Mouse (Mus musculus) central nervous system, embryonic 14 days (tissue): ENCODE data around the gene Gm21988. TPM values are rescaled to one million over a fixed set of nuclear protein-coding genes. Genes with fewer than 3 reads are reported as not detected.

Experiments used
- polyA plus RNA-seq: library from polyadenylated mRNA; depleted of rRNA; stranded (reverse); fragments of >200 nt; gene quantifications from 2 replicates; pipeline ENCODE4 v1.2.3, GENCODE M21; 2012; rRNA removed

Gene Gm21988
- 15.3 and 17.5 TPM in 2 replicates for polyA plus RNA-seq

DNA sequence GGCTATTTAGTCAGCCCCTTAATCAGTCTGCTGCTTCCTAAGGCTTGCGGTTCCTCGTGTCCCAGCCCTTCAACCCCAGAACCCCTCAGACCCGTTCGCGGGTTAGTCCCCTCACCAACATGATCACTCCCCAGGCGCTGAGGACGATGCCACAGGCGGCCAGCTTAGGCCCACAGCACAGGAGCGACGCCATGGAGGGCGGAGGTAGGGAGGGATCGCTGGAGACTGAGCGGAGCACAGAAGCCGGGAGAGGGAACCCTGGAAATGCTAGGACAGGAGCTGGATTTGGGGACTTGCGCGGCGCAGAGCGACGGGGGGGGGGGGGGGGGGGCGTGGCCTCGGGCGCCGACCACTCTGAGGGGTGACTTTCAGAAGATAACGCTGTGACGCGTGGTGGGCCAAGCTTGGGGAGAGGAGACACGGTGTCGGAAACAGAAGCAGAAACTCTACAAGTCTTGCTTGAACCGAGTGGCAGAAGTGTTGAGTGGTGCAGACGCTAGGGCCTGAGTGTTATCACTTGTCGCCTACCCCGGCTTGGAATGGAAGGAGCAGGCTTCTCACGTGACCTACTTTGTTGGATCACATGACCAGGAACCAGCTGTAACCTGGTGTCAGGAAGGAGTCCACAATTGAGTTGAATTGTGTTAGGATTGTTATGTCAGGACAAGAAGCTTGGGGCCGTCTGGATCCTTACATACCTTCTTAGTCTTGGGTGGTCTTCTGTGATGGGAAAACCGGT is at the start of gene Gm21988, which contains the start of gene Rnasek:
Gene Gm21988 (minus strand): TSS at position 290 of the 739 bp plus-strand sequence.
Gene Rnasek (minus strand): TSS at position 302 of the 739 bp plus-strand sequence.

DNA sequence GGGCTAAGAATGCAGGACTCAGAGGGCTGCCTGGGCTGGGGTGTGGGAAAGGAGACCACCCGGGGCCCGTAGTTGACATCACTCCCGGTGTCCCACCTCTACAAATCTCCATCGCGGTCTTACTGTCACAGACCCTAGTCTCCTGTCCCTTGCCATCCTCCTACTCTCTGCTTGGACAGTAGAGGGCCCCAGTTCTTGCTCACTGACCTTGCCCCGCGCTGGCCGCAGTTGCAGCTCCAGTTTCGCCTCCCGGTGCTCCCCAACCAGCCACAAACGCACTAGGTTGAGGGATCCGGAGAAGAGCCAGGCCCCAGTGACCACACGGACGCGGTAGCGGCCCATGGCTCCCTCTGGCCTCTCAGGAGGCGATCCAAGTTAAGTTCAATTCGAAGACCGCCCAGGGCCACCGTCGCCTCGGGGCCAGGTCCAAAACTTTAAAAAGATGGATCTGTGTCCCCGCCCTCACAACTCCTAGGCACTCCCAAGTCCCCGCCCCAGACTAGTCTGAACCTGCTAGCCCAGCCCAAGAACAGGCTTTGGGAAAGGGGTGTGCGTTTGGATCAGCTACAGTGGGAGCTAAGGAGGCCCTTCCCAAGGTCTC is 15.4 kb upstream of the Gm21988 start, which contains the start of gene Alox12:
Gene Alox12 (minus strand): TSS at position 423 of the 601 bp plus-strand sequence.

DNA sequence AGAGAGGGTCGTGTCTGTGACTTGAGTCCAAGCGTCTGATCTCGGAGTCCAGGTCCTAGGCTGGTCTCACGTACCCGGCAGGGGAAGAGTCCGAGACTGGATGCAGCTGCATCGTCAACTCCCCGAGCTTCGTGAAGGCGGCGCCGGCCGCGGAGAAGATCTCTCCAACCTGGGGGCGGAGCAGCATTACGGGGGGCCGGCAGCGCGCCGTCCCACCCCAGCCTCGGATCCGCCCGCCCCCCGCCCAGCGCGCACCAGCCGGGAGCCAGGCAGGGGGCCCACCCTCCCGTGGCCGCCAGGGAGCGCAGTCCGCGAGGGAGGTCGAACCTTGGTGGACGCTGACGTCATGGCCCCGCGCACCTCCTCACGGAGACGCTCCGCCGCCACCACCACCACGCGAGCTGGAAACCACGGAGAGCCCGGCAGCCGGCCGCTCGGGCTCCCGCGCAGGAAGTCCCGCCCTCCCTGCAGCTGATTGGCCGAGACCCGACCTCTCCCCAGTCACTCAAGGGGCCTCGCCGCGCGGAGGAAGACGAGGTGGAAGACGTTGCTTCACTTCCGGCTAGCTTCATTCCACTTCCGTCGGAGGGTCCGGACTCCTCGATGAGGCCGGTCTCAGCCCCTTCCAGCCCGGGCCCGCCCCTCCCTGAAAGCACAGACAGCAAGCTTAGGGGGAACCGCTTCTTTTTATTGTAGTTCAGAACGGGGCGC is 2.0 kb downstream of the Gm21988 start, which contains the start of gene 0610010K14Rik:
Gene 0610010K14Rik (minus strand): TSS at position 458 of the 711 bp plus-strand sequence.

DNA sequence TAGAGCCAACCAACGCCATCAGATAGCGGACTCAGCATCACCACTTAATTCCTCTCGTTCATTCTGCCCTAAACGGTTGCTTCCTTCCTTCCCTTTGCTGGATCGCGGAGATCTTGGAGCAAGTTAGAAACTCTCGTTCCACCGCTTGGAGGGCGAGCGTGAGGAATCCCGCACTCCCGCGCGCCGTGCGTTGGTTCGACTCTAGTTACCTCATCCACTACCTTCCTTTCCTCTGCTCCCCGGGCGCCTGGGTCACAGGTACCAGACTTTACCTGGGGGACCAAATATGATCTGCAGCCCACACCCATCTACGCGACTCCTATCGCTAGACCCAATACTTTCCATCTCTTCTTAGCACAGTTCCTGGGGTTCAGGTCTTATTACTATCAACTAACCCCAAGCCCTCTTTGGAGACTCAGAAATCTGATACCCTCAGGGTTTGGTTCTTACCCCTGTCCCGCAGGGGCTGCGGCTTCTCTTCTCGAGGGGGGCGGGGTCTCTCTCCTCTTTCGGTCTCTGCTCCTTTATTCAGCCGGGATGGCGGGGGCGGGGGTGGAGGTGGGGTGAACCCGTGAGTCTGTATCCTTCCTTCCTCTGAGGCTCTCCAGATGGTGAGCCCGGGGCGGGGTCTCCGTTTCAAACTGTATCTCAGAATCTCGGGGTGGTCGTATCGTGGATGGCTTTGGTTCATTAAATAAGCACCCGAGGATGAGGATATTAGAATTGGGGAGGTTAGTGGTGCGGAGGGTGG is 10.2 kb downstream of the Gm21988 start, which contains the start of gene Bcl6b:
Gene Bcl6b (minus strand): TSS at position 539 of the 751 bp plus-strand sequence.

GRCm38 (mm10) chr11:70220731-70221602 is 18.7 kb downstream of the Gm21988 start, which contains the start of gene Slc16a13:
TSS of gene Slc16a13 (minus strand) at chr11:70221064.

DNA sequence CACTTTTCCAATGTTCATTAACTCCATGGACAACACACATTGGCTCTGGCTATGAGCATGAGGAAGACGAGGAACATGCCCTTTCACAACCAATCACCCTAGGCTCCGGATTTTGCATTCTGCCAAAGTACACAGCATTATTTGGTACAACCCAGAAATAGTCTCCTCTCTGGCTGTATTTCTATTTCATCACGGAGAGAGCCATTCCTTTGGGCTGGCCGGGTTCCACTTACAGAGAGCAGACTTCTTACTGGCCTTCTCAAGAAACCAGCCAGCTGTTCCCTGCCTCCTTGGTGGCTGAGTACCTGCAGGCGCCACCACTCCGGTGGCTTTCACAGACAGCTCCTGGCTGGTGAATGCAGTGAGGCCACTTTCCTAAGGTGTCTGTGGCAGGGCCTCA is 27.2 kb downstream of the Gm21988 start, which contains the start of gene Slc16a11:
Gene Slc16a11 (plus strand): TSS at position 330 of the 400 bp plus-strand sequence.

Other genes starting within 250 kb of the Gm21988 start
- gene Gabarap, start 248.7 kb downstream of the Gm21988 start, polyA plus RNA-seq = 521 and 610 TPM in 2 replicates
- 60.2 and 65.1 TPM in 2 replicates for gene Phf23, start 244.1 kb downstream of the Gm21988 start, polyA plus RNA-seq
- gene Dvl2, start 239.2 kb downstream of the Gm21988 start, polyA plus RNA-seq = 42.8 and 47.8 TPM in 2 replicates
- 45.6 and 50.3 TPM in 2 replicates for gene Acadvl, start 224.4 kb downstream of the Gm21988 start, polyA plus RNA-seq
- gene Dlg4, start 222.9 kb downstream of the Gm21988 start, polyA plus RNA-seq = 202 and 211 TPM in 2 replicates
- 2.0 and 2.2 TPM in 2 replicates for gene Asgr1, start 185.7 kb downstream of the Gm21988 start, polyA plus RNA-seq
- 0.05 TPM in 1 of 2 replicates, not detected in the other for gene Asgr2, start 147.2 kb downstream of the Gm21988 start, polyA plus RNA-seq
- gene Mgl2, start 109.5 kb downstream of the Gm21988 start, polyA plus RNA-seq = 0.61 and 0.74 TPM in 2 replicates
- 1.0 and 1.2 TPM in 2 replicates for gene Clec10a, start 83.6 kb downstream of the Gm21988 start, polyA plus RNA-seq
- 2.5 and 4.8 TPM in 2 replicates for gene Slc16a11, start 27.1 kb downstream of the Gm21988 start, polyA plus RNA-seq
- gene Slc16a13, start 18.8 kb downstream of the Gm21988 start, polyA plus RNA-seq = 12.4 and 12.5 TPM in 2 replicates
- gene Bcl6b, start 10.0 kb downstream of the Gm21988 start, polyA plus RNA-seq = 5.7 and 6.6 TPM in 2 replicates
- gene 0610010K14Rik, start 1.9 kb downstream of the Gm21988 start, polyA plus RNA-seq = 174 and 197 TPM in 2 replicates
- gene Rnasek, start within 50 bp of the Gm21988 start, polyA plus RNA-seq = 69.4 and 72.3 TPM in 2 replicates
- gene Alox12, start 15.5 kb upstream of the Gm21988 start, polyA plus RNA-seq = 0.93 and 1.4 TPM in 2 replicates
- 0.13 TPM in 1 of 2 replicates, not detected in the other for gene Alox12e, start 82.8 kb upstream of the Gm21988 start, polyA plus RNA-seq
- 0.07 and 0.18 TPM in 2 replicates for gene Alox15, start 112.2 kb upstream of the Gm21988 start, polyA plus RNA-seq
- gene Pelp1, start 170.2 kb upstream of the Gm21988 start, polyA plus RNA-seq = 32.2 and 32.3 TPM in 2 replicates
- gene Arrb2, start 192.8 kb upstream of the Gm21988 start, polyA plus RNA-seq = 81.0 and 83.3 TPM in 2 replicates
- 40.6 and 42.1 TPM in 2 replicates for gene Med11, start 212.1 kb upstream of the Gm21988 start, polyA plus RNA-seq
- 1.5 TPM in 2 replicates for gene Zmynd15, start 219.6 kb upstream of the Gm21988 start, polyA plus RNA-seq
- 3.5 and 5.7 TPM in 2 replicates for gene Cxcl16, start 220.2 kb upstream of the Gm21988 start, polyA plus RNA-seq